ENCODE assay signal across 14 mouse cellular contexts in genomic region chr3:139842988-139843605, GRCm38 (mm10).
"Had no signal": no experiment of that assay in that cellular context is flagged by ENCODE, and none has a peak within 500 bp of the region (broad histone marks: within the 10 kb centered on the region; RNA-seq: fewer than 3 reads in every experiment).

No protein-coding gene starts in this region.

- H3K27me3 ChIP-seq: limb, embryonic 13.5 days; midbrain, embryonic 15.5 days; neural tube, embryonic 13.5 days; stomach, embryonic 15.5 days had no signal

- H3K27ac ChIP-seq: kidney, postnatal 0 days; limb, embryonic 13.5 days; liver, embryonic 14.5 days; midbrain, embryonic 15.5 days; neural tube, embryonic 13.5 days; stomach, embryonic 15.5 days had no signal

- ATAC-seq: midbrain, embryonic 15.5 days had no signal

- H3K36me3 ChIP-seq: limb, embryonic 13.5 days; midbrain, embryonic 15.5 days; neural tube, embryonic 13.5 days; stomach, embryonic 15.5 days had no signal

- H3K4me1 ChIP-seq: limb, embryonic 13.5 days; midbrain, embryonic 15.5 days; neural tube, embryonic 13.5 days; stomach, embryonic 15.5 days had no signal

- H3K4me3 ChIP-seq: limb, embryonic 13.5 days; midbrain, embryonic 15.5 days; neural tube, embryonic 13.5 days; stomach, embryonic 15.5 days had no signal

- DNase-seq: kidney, adult 9 months; kidney, postnatal 36 days; left cerebral cortex, postnatal 4 days; lung, adult 18-20 months; retina, postnatal 1 day; right cerebral cortex, postnatal 14 days; thymus, adult 2 months; thymus, postnatal 25 days had no signal

- H3K9me3 ChIP-seq: limb, embryonic 13.5 days; midbrain, embryonic 15.5 days; neural tube, embryonic 13.5 days; stomach, embryonic 15.5 days had no signal

- H3K9ac ChIP-seq: limb, embryonic 13.5 days; liver, embryonic 14.5 days; midbrain, embryonic 15.5 days; neural tube, embryonic 13.5 days; stomach, embryonic 15.5 days had no signal

- H3K4me2 ChIP-seq: limb, embryonic 13.5 days; midbrain, embryonic 15.5 days; neural tube, embryonic 13.5 days; stomach, embryonic 15.5 days had no signal
